Mouse (Mus musculus) MEL (cell line): ENCODE data around the gene Pitpnc1. TPM values are rescaled to one million over a fixed set of nuclear protein-coding genes. Genes with fewer than 3 reads are reported as not detected.

Experiments
- DNase-seq: peaks from one replicate; pipeline ENCODE4 v3.0.0; 2011; ENCODE audit warnings: low read depth, low spot score
- H3K27ac ChIP-seq: 2 replicates; pipeline ENCODE4 v1.5.1; 2012; ENCODE audit warnings: low read depth, mild to moderate bottlenecking, control low read depth, low read length, moderate library complexity; ENCODE audit not compliant: control insufficient read depth
- H3K27me3 ChIP-seq, 2 experiments: fragments of 150-350 bp in 1 of 2; sonication (generic) in 1 of 2; 2 replicates each; pipeline ENCODE4 v1.6.1; 2012; ENCODE audit warnings: low read length in 2 of 2, mild to moderate bottlenecking in 2 of 2, improper control_type of control experiment in 1 of 2, moderate library complexity in 1 of 2; ENCODE audit not compliant: insufficient read depth in 2 of 2, control insufficient read depth in 1 of 2
- H3K36me3 ChIP-seq, 2 experiments: 2 replicates each; pipeline ENCODE4 v1.6.1; 2012 to 2014; ENCODE audit warnings: low read length in 2 of 2, improper control_type of control experiment in 1 of 2, inconsistent platforms in 1 of 2, mild to moderate bottlenecking in 1 of 2; ENCODE audit not compliant: insufficient read depth in 2 of 2, control insufficient read depth in 1 of 2
- H3K4me1 ChIP-seq, 2 experiments: fragments of 150-350 bp in 1 of 2; sonication (generic) in 1 of 2; 2 replicates each; pipeline ENCODE4 v1.6.1; 2012; ENCODE audit warnings: low read length in 2 of 2, improper control_type of control experiment in 1 of 2, mild to moderate bottlenecking in 1 of 2; ENCODE audit not compliant: insufficient read depth in 2 of 2, control insufficient read depth in 1 of 2
- H3K4me3 ChIP-seq, 2 experiments: fragments of 150-350 bp in 1 of 2; sonication (generic) in 1 of 2; 2 replicates each; pipeline ENCODE4 v1.5.1; 2012; ENCODE audit warnings: low read depth in 2 of 2, low read length in 2 of 2, mild to moderate bottlenecking in 2 of 2, moderate library complexity in 2 of 2, control low read depth in 1 of 2, improper control_type of control experiment in 1 of 2; ENCODE audit not compliant: control insufficient read depth in 1 of 2, insufficient read depth in 1 of 2
- H3K79me2 ChIP-seq: 2 replicates; pipeline ENCODE4 v1.6.1; 2012; ENCODE audit warnings: mild to moderate bottlenecking, low read length, moderate library complexity; ENCODE audit not compliant: control insufficient read depth, poor library complexity, insufficient read depth
- H3K9ac ChIP-seq: 2 replicates; pipeline ENCODE4 v1.6.1; 2012; ENCODE audit warnings: low read depth, mild to moderate bottlenecking, control low read depth, low read length, moderate library complexity; ENCODE audit not compliant: control insufficient read depth, poor library complexity, severe bottlenecking
- H3K9me3 ChIP-seq: fragments of 150-350 bp; sonication (generic); replicated peaks from 2 replicates; pipeline ENCODE4 v1.6.1; 2012; ENCODE audit warnings: mild to moderate bottlenecking, low read length, improper control_type of control experiment, moderate library complexity; ENCODE audit not compliant: insufficient read depth
- BHLHE40 ChIP-seq: IDR thresholded peaks from 2 replicates; pipeline ENCODE4 v1.6.1; 2012; ENCODE audit warnings: low read depth, mild to moderate bottlenecking, inconsistent platforms, low read length, improper control_type of control experiment, borderline replicate concordance
- CHD1 ChIP-seq: IDR thresholded peaks from 2 replicates; pipeline ENCODE4 v1.6.1; 2012; ENCODE audit warnings: low read depth, mild to moderate bottlenecking, inconsistent platforms, low read length, improper control_type of control experiment
- CTCF ChIP-seq, 3 experiments: IDR thresholded peaks in 2 of 3; conservative IDR thresholded peaks in 1 of 3; 2 replicates each; pipeline ENCODE4 v1.5.1; 2011 to 2012; ENCODE audit warnings: low read length in 3 of 3, low read depth in 2 of 3, mild to moderate bottlenecking in 2 of 3, improper control_type of control experiment in 1 of 3, inconsistent platforms in 1 of 3, mixed read lengths in 1 of 3, moderate library complexity in 1 of 3; ENCODE audit not compliant: control insufficient read depth in 1 of 3, insufficient read depth in 1 of 3, poor library complexity in 1 of 3, severe bottlenecking in 1 of 3
- E2F4 ChIP-seq: IDR thresholded peaks from 2 replicates; pipeline ENCODE4 v1.6.1; 2011; ENCODE audit warnings: low read depth, low read length, improper control_type of control experiment, borderline replicate concordance
- ELF1 ChIP-seq: IDR thresholded peaks from 2 replicates; pipeline ENCODE4 v1.6.1; 2014; ENCODE audit warnings: low read depth, mild to moderate bottlenecking, inconsistent platforms, low read length, improper control_type of control experiment, moderate library complexity
- ETS1 ChIP-seq: IDR thresholded peaks from 2 replicates; pipeline ENCODE4 v1.6.1; 2012; ENCODE audit warnings: low read depth, mild to moderate bottlenecking, inconsistent platforms, low read length, improper control_type of control experiment, moderate library complexity
- GABPA ChIP-seq: IDR thresholded peaks from 2 replicates; pipeline ENCODE4 v1.6.1; 2012; ENCODE audit warnings: low read depth, mild to moderate bottlenecking, inconsistent platforms, low read length, improper control_type of control experiment, moderate library complexity
- JUND ChIP-seq: IDR thresholded peaks from 2 replicates; pipeline ENCODE4 v1.6.1; 2011; ENCODE audit warnings: low read depth, mild to moderate bottlenecking, improper control_type of control experiment, low read length
- KAT2A ChIP-seq: conservative IDR thresholded peaks from 2 replicates; pipeline ENCODE4 v1.6.1; 2012; ENCODE audit warnings: low read depth, low read length, improper control_type of control experiment, inconsistent platforms
- MAFK ChIP-seq: IDR thresholded peaks from 2 replicates; pipeline ENCODE4 v1.6.1; 2011; ENCODE audit warnings: low read depth, mild to moderate bottlenecking, low read length, improper control_type of control experiment, borderline replicate concordance
- MAX ChIP-seq: IDR thresholded peaks from 2 replicates; pipeline ENCODE4 v1.6.1; 2011; ENCODE audit warnings: low read length, improper control_type of control experiment
- MAZ ChIP-seq: IDR thresholded peaks from 2 replicates; pipeline ENCODE4 v1.6.1; 2012; ENCODE audit warnings: low read depth, mild to moderate bottlenecking, inconsistent platforms, low read length, improper control_type of control experiment
- MEF2A ChIP-seq: IDR thresholded peaks from 2 replicates; pipeline ENCODE4 v1.6.1; 2014; ENCODE audit warnings: low read depth, mild to moderate bottlenecking, inconsistent platforms, low read length, improper control_type of control experiment; ENCODE audit not compliant: poor library complexity, insufficient replicate concordance, severe bottlenecking; ENCODE audit errors: extremely low read depth
- MYC ChIP-seq: IDR thresholded peaks from 2 replicates; pipeline ENCODE4 v1.6.1; 2011; ENCODE audit warnings: low read depth, mild to moderate bottlenecking, low read length, improper control_type of control experiment, moderate library complexity
- NELFE ChIP-seq: IDR thresholded peaks from 2 replicates; pipeline ENCODE4 v1.6.1; 2011; ENCODE audit warnings: low read depth, low read length, improper control_type of control experiment
- NRF1 ChIP-seq: IDR thresholded peaks from 2 replicates; pipeline ENCODE4 v1.6.1; 2014; ENCODE audit warnings: low read depth, mild to moderate bottlenecking, inconsistent platforms, low read length, improper control_type of control experiment, moderate library complexity; ENCODE audit not compliant: poor library complexity, insufficient read depth, severe bottlenecking
- POLR2AphosphoS2 ChIP-seq: IDR thresholded peaks from 2 replicates; pipeline ENCODE4 v1.6.1; 2011; ENCODE audit warnings: low read length, improper control_type of control experiment
- RCOR1 ChIP-seq: IDR thresholded peaks from 2 replicates; pipeline ENCODE4 v1.6.1; 2012; ENCODE audit warnings: low read depth, mild to moderate bottlenecking, inconsistent platforms, low read length, improper control_type of control experiment
- TAL1 ChIP-seq: IDR thresholded peaks from 2 replicates; pipeline ENCODE4 v1.6.1; 2012; ENCODE audit warnings: mild to moderate bottlenecking, inconsistent platforms, low read length, moderate library complexity, mixed read lengths
- TCF12 ChIP-seq: IDR thresholded peaks from 2 replicates; pipeline ENCODE4 v1.6.1; 2014; ENCODE audit warnings: low read depth, mild to moderate bottlenecking, inconsistent platforms, low read length, improper control_type of control experiment, moderate library complexity
- USF2 ChIP-seq, 2 experiments: IDR thresholded peaks; 2 replicates each; pipeline ENCODE4 v1.6.1; 2011 to 2012; ENCODE audit warnings: improper control_type of control experiment in 2 of 2, low read length in 2 of 2, borderline replicate concordance in 1 of 2, inconsistent platforms in 1 of 2, low read depth in 1 of 2, mild to moderate bottlenecking in 1 of 2; ENCODE audit not compliant: insufficient read depth in 1 of 2
- ZC3H11A ChIP-seq: IDR thresholded peaks from 2 replicates; pipeline ENCODE4 v1.6.1; 2012; ENCODE audit warnings: low read depth, mild to moderate bottlenecking, inconsistent platforms, low read length, improper control_type of control experiment
- ZKSCAN1 ChIP-seq: IDR thresholded peaks from 2 replicates; pipeline ENCODE4 v1.6.1; 2012; ENCODE audit warnings: low read depth, mild to moderate bottlenecking, inconsistent platforms, low read length, improper control_type of control experiment, moderate library complexity
- ZMIZ1 ChIP-seq: IDR thresholded peaks from 2 replicates; pipeline ENCODE4 v1.6.1; 2012; ENCODE audit warnings: low read depth, mild to moderate bottlenecking, inconsistent platforms, low read length, improper control_type of control experiment, moderate library complexity
- ZNF384 ChIP-seq: IDR thresholded peaks from 2 replicates; pipeline ENCODE4 v1.6.1; 2012; ENCODE audit warnings: low read depth, mild to moderate bottlenecking, inconsistent platforms, low read length, improper control_type of control experiment
- polyA plus RNA-seq, 2 experiments: library from polyadenylated mRNA; stranded (reverse) in 1 of 2; unstranded in 1 of 2; fragments of >175 nt in 1 of 2; fragments of >200 nt in 1 of 2; gene quantifications; 2 replicates each; pipeline versions ENCODE4 v1.2.1 to v1.2.4; 2012; ENCODE audit warnings: low replicate concordance in 2 of 2, low read depth in 1 of 2; ENCODE audit not compliant: insufficient read length in 2 of 2, insufficient read depth in 1 of 2, missing spikeins in 1 of 2
- total RNA-seq: library from RNA; depleted of rRNA; stranded (reverse); fragments of 300-350 nt; gene quantifications from 2 replicates; pipeline ENCODE4 v1.2.3, GENCODE M21; 2012

The Pitpnc1 gene
- total and polyA plus RNA-seq, 3 experiments = 19.3 to 25.3 TPM; not detected in 1

GRCm38 (mm10) chr11:107454546-107455462, 15.7 kb downstream of the Pitpnc1 start:
- Histone ChIP-seq H3K27me3 (no peaks in the 10 kb centered on the region), H3K27ac (no peak overlapping the region), H3K9me3 (no peaks in the 10 kb centered on the region), H3K4me3 (no peak overlapping the region), H3K79me2 (peaks cover 37% of the 10 kb centered on the region), H3K36me3 (peaks cover 6 to 25% of the 10 kb centered on the region in 2 experiments; a peak in 3 of 4 replicates), H3K4me1 (peaks cover 19 to 20% of the 10 kb centered on the region in 2 experiments), H3K9ac (no peak overlapping the region)
- no peak for DNase-seq
- TF ChIP-seq E2F4 (no peak), BHLHE40 (no peak), ZMIZ1 (no peak), MEF2A (no peak), POLR2AphosphoS2 (no peak), TAL1 (no peak), KAT2A (no peak), CHD1 (no peak), ZC3H11A (no peak), GABPA (no peak), JUND (no peak), MAZ (no peak), MYC (no peak), RCOR1 (no peak), ETS1 (no peak), NRF1 (no peak), ZKSCAN1 (no peak), CTCF (IDR thresholded peaks at IDR 0.05 in 2 of 3, conservative IDR thresholded peaks at IDR 0.05 in 1 of 3; ENCODE audit: control insufficient read depth in 1 of 3, insufficient read depth in 1 of 3, low read depth in 2 of 3, low read length in 3 of 3, poor library complexity in 1 of 3, severe bottlenecking in 1 of 3) (no peak)

- no peak overlapping the region for H3K9ac ChIP-seq
- peaks cover 35 to 40% of the 10 kb centered on the region in 2 experiments for H3K4me1 ChIP-seq
- TF ChIP-seq MAFK = no peak
- TF ChIP-seq ZMIZ1 = no peak
- TF ChIP-seq NELFE = no peak
- TF ChIP-seq MAZ = no peak
- no peak for TF ChIP-seq USF2 (IDR thresholded peaks at IDR 0.05; ENCODE audit: borderline replicate concordance in 1 of 2, insufficient read depth in 1 of 2, low read depth in 1 of 2, low read length in 2 of 2)
- no peak for TF ChIP-seq TCF12
- TF ChIP-seq ELF1 = no peak
- TF ChIP-seq E2F4 = no peak
- peak; percentile 25; the same call in 1 of the 2 replicates for TF ChIP-seq ETS1
- no peak for TF ChIP-seq POLR2AphosphoS2
- no peak for TF ChIP-seq MYC
- TF ChIP-seq RCOR1 = peak; percentile 15; the same call in 1 of the 2 replicates
- TF ChIP-seq MAX = no peak
- TF ChIP-seq GABPA = no peak
- TF ChIP-seq CHD1 = peak; percentile 60; the same call in 1 of the 2 replicates
- TF ChIP-seq ZNF384 = peak; percentile 76
- H3K4me3 ChIP-seq = peak overlapping the region; percentile 9 to 24; a peak in 3 of 4 replicates
- H3K27me3 ChIP-seq = no peaks in the 10 kb centered on the region
- no peaks in the 10 kb centered on the region for H3K9me3 ChIP-seq
- peaks cover 52% of the 10 kb centered on the region for H3K79me2 ChIP-seq
- peak overlapping the region; percentile 39 for H3K27ac ChIP-seq
- H3K36me3 ChIP-seq = peaks cover 4 to 35% of the 10 kb centered on the region in 2 experiments; a peak in 3 of 4 replicates
- no peak for DNase-seq
Measured at GRCm38 (mm10) chr11:107452053-107452452, 18.4 kb downstream of the Pitpnc1 start.
